Mouse (Mus musculus) liver, postnatal 0 days (tissue): ENCODE measurements around the gene Zfp365.

Experiments
- CTCF ChIP-seq: sonication (generic); IDR thresholded peaks from 2 replicates; pipeline ENCODE4 v1.5.1; 2016; ENCODE audit warnings: antibody characterized with exemption, low read depth
- EP300 ChIP-seq: IDR thresholded peaks from 2 replicates; pipeline ENCODE4 v1.6.1; 2016; ENCODE audit warnings: antibody characterized with exemption, low read depth, mild to moderate bottlenecking

DNA sequence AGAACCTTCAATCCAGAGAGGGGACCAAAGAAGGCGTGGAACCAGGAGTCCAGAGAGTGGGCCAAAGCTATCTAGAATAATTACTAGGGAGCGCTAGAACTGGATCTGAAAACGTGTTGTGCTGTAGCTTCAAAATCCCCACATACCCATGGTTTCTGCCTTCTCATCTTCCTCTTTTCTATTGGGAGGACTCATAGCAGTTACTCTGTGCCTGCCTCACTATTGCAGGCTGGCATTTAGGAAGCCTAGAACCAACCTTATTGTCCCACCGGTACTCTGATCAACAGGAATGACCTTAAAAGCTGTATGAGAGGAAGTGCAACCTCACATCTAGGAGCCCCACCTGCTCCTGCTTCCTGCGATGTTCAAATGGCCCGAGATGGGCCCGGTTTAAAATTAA, 16.1 kb upstream of the Zfp365 start:
- TF ChIP-seq CTCF (no peak), EP300 (no peak)
